Mouse (Mus musculus) forebrain, embryonic 14.5 days (tissue): ENCODE data around the gene Scrn1. TPM values are rescaled to one million over a fixed set of nuclear protein-coding genes. Genes with fewer than 3 reads are reported as not detected.

ENCODE experiments used
- ATAC-seq: fragments of 200-750 bp; cut with Nextera tagmentation; 2 replicates; pipeline ENCODE4 v1.8.0; 2017; ENCODE audit warnings: mild to moderate bottlenecking, moderate library complexity
- DNase-seq: peaks from one replicate; pipeline ENCODE4 v3.0.0-alpha.2; 2015; ENCODE audit warnings: low spot score
- H3K27ac ChIP-seq: fragments of 300-500 bp; sonication (generic); 2 replicates; pipeline ENCODE4 v1.5.1; 2014; ENCODE audit warnings: low read depth, mild to moderate bottlenecking, control low read depth, low read length, moderate library complexity
- H3K27me3 ChIP-seq: fragments of 300-500 bp; sonication (generic); replicated peaks from 2 replicates; pipeline ENCODE4 v1.6.1; 2014; ENCODE audit warnings: low read length, control low read depth, mixed read lengths; ENCODE audit not compliant: control insufficient read depth, insufficient read depth
- H3K36me3 ChIP-seq: fragments of 300-500 bp; sonication (generic); 2 replicates; pipeline ENCODE4 v1.6.1; 2014; ENCODE audit warnings: low read length, control low read depth; ENCODE audit not compliant: control insufficient read depth, insufficient read depth
- H3K4me1 ChIP-seq: fragments of 300-500 bp; sonication (generic); 2 replicates; pipeline ENCODE4 v1.6.1; 2014; ENCODE audit warnings: antibody characterized with exemption, low read length, control low read depth; ENCODE audit not compliant: control insufficient read depth, insufficient read depth
- H3K4me2 ChIP-seq: fragments of 300-500 bp; sonication (generic); 2 replicates; pipeline ENCODE4 v1.6.1; 2014; ENCODE audit warnings: mild to moderate bottlenecking, control low read depth, low read length
- H3K4me3 ChIP-seq: fragments of 300-500 bp; sonication (generic); 2 replicates; pipeline ENCODE4 v1.5.1; 2014; ENCODE audit warnings: low read depth, low read length, control low read depth
- H3K9ac ChIP-seq: fragments of 300-500 bp; sonication (generic); 2 replicates; pipeline ENCODE4 v1.6.1; 2014; ENCODE audit warnings: mild to moderate bottlenecking, low read length, control low read depth, moderate library complexity
- H3K9me3 ChIP-seq: fragments of 300-500 bp; sonication (generic); replicated peaks from 2 replicates; pipeline ENCODE4 v1.6.1; 2016; ENCODE audit warnings: low read length, control low read depth, mixed read lengths; ENCODE audit not compliant: control insufficient read depth
- WGBS: fragments of 180-500 bp; shearing (Covaris S2); extraction: QIAGEN DNeasy Blood & Tissue Kit; methylation state at CpG from one replicate; pipeline ENCODE4 v1.1.7; 2014; 5-methylcytosine and 5-hydroxymethylcytosine counted together
- polyA plus RNA-seq: library from polyadenylated mRNA; unstranded; fragments of >200 nt; fragmentation: Nextera tagmentation; extraction: Ambion mirVana; gene quantifications from 2 replicates; pipeline ENCODE4 v1.2.1, GENCODE M21; 2014

Gene Scrn1
- polyA plus RNA-seq, 1 experiment from 2014 or later: 134 TPM

- Histone ChIP-seq H3K4me3 (no peak overlapping the region), H3K27me3 (no peaks in the 10 kb centered on the region), H3K27ac (no peak overlapping the region), H3K36me3 (peaks cover 55% of the 10 kb centered on the region), H3K9me3 (no peaks in the 10 kb centered on the region), H3K4me2 (no peak overlapping the region), H3K4me1 (peaks cover 14% of the 10 kb centered on the region), H3K9ac (no peak overlapping the region)
- 94% methylated on average over 11 of the region's 11 CpGs for WGBS
- ATAC-seq (no peak), DNase-seq (no peak)
Measured at GRCm38 (mm10) chr6:54506318-54506717, 60.0 kb downstream of the Scrn1 start.

- peaks cover 40% of the 10 kb centered on the region for H3K36me3 ChIP-seq
- no peaks in the 10 kb centered on the region for H3K27me3 ChIP-seq
- no peak for DNase-seq
- H3K4me3 ChIP-seq: no peak overlapping the region
- ATAC-seq: no peak
- no peak overlapping the region for H3K4me2 ChIP-seq
- WGBS: 89% methylated on average over 6 of the region's 6 CpGs
- no peak overlapping the region for H3K9ac ChIP-seq
- 0 out of 2 replicates have a peak, but pooled peaks cover 2% of the 10 kb centered on the region for H3K9me3 ChIP-seq
- no peaks in the 10 kb centered on the region for H3K4me1 ChIP-seq
- no peak overlapping the region for H3K27ac ChIP-seq
Measured at GRCm38 (mm10) chr6:54502661-54503115, 63.6 kb downstream of the Scrn1 start.

- H3K4me3 ChIP-seq: no peak overlapping the region
- H3K4me1 ChIP-seq: no peaks in the 10 kb centered on the region
- WGBS: 77% methylated on average over 7 of the region's 7 CpGs
- DNase-seq: no peak
- H3K9me3 ChIP-seq: 0 out of 2 replicates have a peak, but pooled peaks cover 2% of the 10 kb centered on the region
- H3K27me3 ChIP-seq: no peaks in the 10 kb centered on the region
- H3K27ac ChIP-seq: no peak overlapping the region
- peaks cover 11% of the 10 kb centered on the region; the same call in 1 of the 2 replicates for H3K36me3 ChIP-seq
- H3K9ac ChIP-seq: no peak overlapping the region
- H3K4me2 ChIP-seq: no peak overlapping the region
- ATAC-seq: no peak
Measured at GRCm38 (mm10) chr6:54496214-54496613, 70.1 kb downstream of the Scrn1 start.

- Histone ChIP-seq H3K4me2 (no peak overlapping the region), H3K4me3 (no peak overlapping the region), H3K27ac (no peak overlapping the region), H3K9ac (no peak overlapping the region), H3K9me3 (0 out of 2 replicates have a peak, but pooled peaks cover 2% of the 10 kb centered on the region), H3K36me3 (0 out of 2 replicates have a peak, but pooled peaks cover 3% of the 10 kb centered on the region), H3K27me3 (no peaks in the 10 kb centered on the region), H3K4me1 (no peaks in the 10 kb centered on the region)
- DNase-seq (no peak), ATAC-seq (no peak)
- WGBS: 58% methylated on average over 11 of the region's 11 CpGs
Measured at GRCm38 (mm10) chr6:54494612-54495398, 71.5 kb downstream of the Scrn1 start.

GRCm38 (mm10) chr6:54494097-54494496 is 72.2 kb downstream of the Scrn1 start:
- Histone ChIP-seq H3K4me3 (no peak overlapping the region), H3K36me3 (no peaks in the 10 kb centered on the region), H3K4me1 (no peaks in the 10 kb centered on the region), H3K4me2 (no peak overlapping the region), H3K27ac (no peak overlapping the region), H3K9ac (no peak overlapping the region), H3K9me3 (no peaks in the 10 kb centered on the region), H3K27me3 (no peaks in the 10 kb centered on the region)
- DNase-seq (no peak), ATAC-seq (no peak)

GRCm38 (mm10) chr6:54491074-54491473 is 75.2 kb downstream of the Scrn1 start:
- 83% methylated on average over 7 of the region's 7 CpGs for WGBS
- H3K27me3 ChIP-seq: no peaks in the 10 kb centered on the region
- ATAC-seq: no peak

GRCm38 (mm10) chr6:54485973-54486569 is 80.2 kb downstream of the Scrn1 start:
- no peak for ATAC-seq
- no peak for DNase-seq
- Histone ChIP-seq H3K27me3 (no peaks in the 10 kb centered on the region), H3K9me3 (no peaks in the 10 kb centered on the region), H3K27ac (no peak overlapping the region), H3K4me1 (no peaks in the 10 kb centered on the region), H3K4me2 (peak overlapping the region; percentile 58), H3K4me3 (no peak overlapping the region), H3K36me3 (no peaks in the 10 kb centered on the region), H3K9ac (no peak overlapping the region)
- WGBS: 33% methylated on average over 6 of the region's 6 CpGs

More at GRCm38 (mm10) chr6:54491074-54491473, 75.2 kb downstream of the Scrn1 start:
- Histone ChIP-seq H3K36me3 (no peaks in the 10 kb centered on the region), H3K9me3 (no peaks in the 10 kb centered on the region), H3K4me2 (no peak overlapping the region), H3K4me1 (no peaks in the 10 kb centered on the region), H3K4me3 (no peak overlapping the region), H3K9ac (no peak overlapping the region), H3K27ac (no peak overlapping the region)
- DNase-seq: no peak

GRCm38 (mm10) chr6:54485435-54485901 is 80.8 kb downstream of the Scrn1 start:
- H3K27ac ChIP-seq: no peak overlapping the region
- no peaks in the 10 kb centered on the region for H3K27me3 ChIP-seq
- ATAC-seq (peak; percentile 59), DNase-seq (no peak)
- WGBS: 5% methylated on average over 24 of the region's 25 CpGs
- H3K9me3 ChIP-seq: no peaks in the 10 kb centered on the region
- H3K4me3 ChIP-seq: peak overlapping the region; percentile 24
- H3K4me2 ChIP-seq: peak overlapping the region; percentile 58
- H3K36me3 ChIP-seq: no peaks in the 10 kb centered on the region
- peak overlapping the region; percentile 55 for H3K9ac ChIP-seq
- no peaks in the 10 kb centered on the region for H3K4me1 ChIP-seq

GRCm38 (mm10) chr6:54485000-54485399 is 81.3 kb downstream of the Scrn1 start:
- H3K9ac ChIP-seq: peak overlapping the region; percentile 55
- no peak for DNase-seq
- ATAC-seq: peak; percentile 73
- no peaks in the 10 kb centered on the region for H3K27me3 ChIP-seq
- H3K4me3 ChIP-seq: peak overlapping the region; percentile 24
- no peaks in the 10 kb centered on the region for H3K36me3 ChIP-seq
- H3K27ac ChIP-seq: no peak overlapping the region
- no peaks in the 10 kb centered on the region for H3K4me1 ChIP-seq
- H3K9me3 ChIP-seq: no peaks in the 10 kb centered on the region
- H3K4me2 ChIP-seq: peak overlapping the region; percentile 58
- WGBS: 11% methylated on average over 11 of the region's 12 CpGs
